Mouse (Mus musculus) embryonic facial prominence, embryonic 14.5 days (tissue): Measurements from ENCODE around the gene Ascc1. TPM values are rescaled to one million over a fixed set of nuclear protein-coding genes. Genes with fewer than 3 reads are reported as not detected.
A peak's percentile ranks its signal among the peaks of the same experiment; 100 is the strongest.
"Not testable (repeated sequence)": the region's sequence is repeated elsewhere in the genome, so short reads cannot be mapped to it uniquely, and the experiment has no call there.

Experiments
- ATAC-seq: fragments of 200-750 bp; cut with Nextera tagmentation; 2 replicates; pipeline ENCODE4 v1.8.0; 2017; ENCODE audit warnings: low read depth, moderate number of reproducible peaks, moderate TSS enrichment
- DNase-seq: peaks from one replicate; pipeline ENCODE4 v3.0.0-alpha.2; 2015; ENCODE audit warnings: low spot score
- H3K27ac ChIP-seq: fragments of 300-500 bp; sonication (generic); replicated peaks from 2 replicates; pipeline ENCODE4 v1.5.1; 2014; ENCODE audit warnings: low read depth, mild to moderate bottlenecking, low read length, moderate library complexity
- H3K27me3 ChIP-seq: fragments of 300-500 bp; sonication (generic); replicated peaks from 2 replicates; pipeline ENCODE4 v1.6.1; 2014; ENCODE audit warnings: low read length; ENCODE audit not compliant: control insufficient read depth, insufficient read depth
- H3K36me3 ChIP-seq: fragments of 300-500 bp; sonication (generic); 2 replicates; pipeline ENCODE4 v1.6.1; 2014; ENCODE audit warnings: low read length, mixed read lengths; ENCODE audit not compliant: control insufficient read depth, insufficient read depth
- H3K4me1 ChIP-seq: fragments of 300-500 bp; sonication (generic); 2 replicates; pipeline ENCODE4 v1.6.1; 2014; ENCODE audit warnings: antibody characterized with exemption, low read length; ENCODE audit not compliant: control insufficient read depth, insufficient read depth
- H3K4me2 ChIP-seq: fragments of 300-500 bp; sonication (generic); 2 replicates; pipeline ENCODE4 v1.6.1; 2014; ENCODE audit warnings: low read depth, mild to moderate bottlenecking, low read length, moderate library complexity, mixed read lengths
- H3K4me3 ChIP-seq: fragments of 300-500 bp; sonication (generic); 2 replicates; pipeline ENCODE4 v1.5.1; 2014; ENCODE audit warnings: low read depth, mild to moderate bottlenecking, low read length
- H3K9ac ChIP-seq: fragments of 300-500 bp; sonication (generic); 2 replicates; pipeline ENCODE4 v1.6.1; 2014; ENCODE audit warnings: low read depth, mild to moderate bottlenecking, low read length, moderate library complexity, mixed read lengths
- H3K9me3 ChIP-seq: fragments of 300-500 bp; sonication (generic); 2 replicates; pipeline ENCODE4 v1.6.1; 2016; ENCODE audit warnings: low read length; ENCODE audit not compliant: control insufficient read depth
- WGBS: fragments of 180-500 bp; shearing (Covaris S2); extraction: QIAGEN DNeasy Blood & Tissue Kit; methylation state at CpG from one replicate; pipeline ENCODE4 v1.1.7; 2014; 5-methylcytosine and 5-hydroxymethylcytosine counted together
- polyA plus RNA-seq: library from polyadenylated mRNA; unstranded; fragments of >200 nt; fragmentation: Nextera tagmentation; extraction: Ambion mirVana; gene quantifications from 2 replicates; pipeline ENCODE4 v1.2.1, GENCODE M21; 2014

Ascc1 gene
- polyA plus RNA-seq, 1 experiment from 2014 or later = 36.5 TPM

DNA sequence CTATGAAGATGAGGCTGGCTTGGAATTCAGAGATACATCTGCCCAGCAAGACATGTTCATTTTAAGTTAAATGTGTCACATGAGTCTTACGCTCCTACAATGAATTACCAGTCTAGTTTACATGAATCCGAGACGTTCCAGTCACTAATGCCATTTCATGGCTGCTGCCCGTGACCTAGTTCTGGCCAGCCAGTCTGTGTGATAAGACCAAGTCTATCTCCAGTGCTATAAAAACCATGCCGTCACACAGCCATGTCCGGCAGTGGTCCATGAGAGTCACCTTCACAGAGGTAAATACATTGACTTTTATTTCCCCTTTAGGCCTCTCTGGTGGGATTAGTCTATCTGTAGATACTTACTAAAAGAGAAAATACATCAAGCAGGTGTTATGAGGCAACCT, 6.7 kb upstream of the Ascc1 start:
- no peak overlapping the region for H3K4me2 ChIP-seq
- H3K36me3 ChIP-seq = peaks cover 47% of the 10 kb centered on the region
- H3K27ac ChIP-seq = no peak overlapping the region

DNA sequence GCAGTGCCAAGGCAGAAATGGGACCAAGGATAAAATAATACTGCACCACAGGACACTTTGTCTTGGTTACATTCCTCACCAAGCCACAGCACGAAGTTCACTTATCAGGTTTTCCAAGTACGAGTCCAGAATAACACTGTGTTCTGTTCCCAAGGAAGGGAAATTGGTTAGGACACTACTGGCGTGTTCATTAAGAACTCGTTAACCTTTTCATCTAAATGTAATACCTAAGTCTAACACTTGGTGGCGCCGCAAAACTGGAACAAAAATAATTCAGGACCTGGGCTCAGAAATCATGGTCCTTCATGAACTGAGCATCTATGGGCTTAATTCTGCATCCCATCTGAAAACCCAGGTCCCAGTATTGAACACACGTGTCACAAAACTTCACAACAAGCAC, 5.0 kb upstream of the Ascc1 start:
- H3K27ac ChIP-seq = no peak overlapping the region
- ATAC-seq (no peak), DNase-seq (no peak)
- WGBS = 20% methylated on average over 7 of the region's 7 CpGs
- peaks cover 47% of the 10 kb centered on the region for H3K36me3 ChIP-seq
- H3K9ac ChIP-seq = no peak overlapping the region
- peaks cover 3% of the 10 kb centered on the region; the same call in 1 of the 2 replicates for H3K9me3 ChIP-seq
- no peak overlapping the region for H3K4me3 ChIP-seq
- no peak overlapping the region for H3K4me2 ChIP-seq
- peaks cover 9% of the 10 kb centered on the region for H3K4me1 ChIP-seq
- H3K27me3 ChIP-seq = no peaks in the 10 kb centered on the region

More for the DNA sequence above, 6.7 kb upstream of the Ascc1 start:
- DNase-seq = no peak
- no peaks in the 10 kb centered on the region for H3K27me3 ChIP-seq
- H3K9me3 ChIP-seq = peaks cover 3% of the 10 kb centered on the region; the same call in 1 of the 2 replicates
- no peak for ATAC-seq
- no peak overlapping the region for H3K9ac ChIP-seq
- H3K4me3 ChIP-seq = no peak overlapping the region
- 92% methylated on average over 6 of the region's 6 CpGs for WGBS
- H3K4me1 ChIP-seq = no peaks in the 10 kb centered on the region

DNA sequence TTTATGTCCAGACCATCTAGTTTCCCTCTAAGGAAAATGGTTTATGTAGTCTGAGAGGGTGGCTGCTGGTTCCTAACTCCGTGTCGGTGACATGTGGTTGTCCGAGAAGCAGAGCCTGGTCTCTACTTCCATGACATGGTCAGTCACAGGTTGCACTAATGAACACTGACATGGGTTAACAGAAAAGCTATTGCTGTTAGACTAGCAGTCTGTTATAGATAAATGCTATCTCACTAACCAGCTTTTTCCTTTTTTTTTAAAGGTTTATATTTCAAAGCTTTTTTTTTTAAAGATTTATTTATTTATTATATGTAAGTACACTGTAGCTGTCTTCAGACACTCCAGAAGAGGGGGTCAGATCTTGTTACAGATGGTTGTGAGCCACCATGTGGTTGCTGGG, 3.5 kb upstream of the Ascc1 start:
- no peaks in the 10 kb centered on the region for H3K27me3 ChIP-seq
- 86% methylated on average over 3 of the region's 3 CpGs for WGBS

DNA sequence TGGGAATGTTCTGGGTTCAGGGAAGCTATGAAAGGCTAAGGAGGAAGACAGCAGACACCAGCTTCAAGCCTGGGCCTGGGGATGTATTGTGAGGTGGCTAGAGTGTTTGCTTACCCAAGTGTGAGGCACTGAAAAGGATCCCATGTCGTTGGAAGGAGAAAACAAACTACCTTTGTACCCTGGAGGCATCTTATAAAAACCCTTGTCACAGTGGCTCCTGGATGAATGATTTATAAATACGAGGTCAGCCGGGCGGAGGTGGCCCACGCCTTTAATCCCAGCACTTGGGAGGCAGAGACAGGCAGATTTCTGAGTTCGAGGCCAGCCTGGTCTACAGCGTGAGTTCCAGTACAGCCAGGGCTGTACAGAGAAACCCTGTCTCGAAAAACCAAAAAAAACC, 942 bp upstream of the Ascc1 start:
- ATAC-seq, H3K27me3 ChIP-seq, H3K9me3 ChIP-seq, H3K27ac ChIP-seq, DNase-seq: not testable (repeated sequence)
- peak overlapping the region; percentile 76 for H3K4me3 ChIP-seq
- peaks cover 12% of the 10 kb centered on the region for H3K4me1 ChIP-seq
- peaks cover 12% of the 10 kb centered on the region; the same call in 1 of the 2 replicates for H3K36me3 ChIP-seq
- H3K9ac ChIP-seq = peak overlapping the region; percentile 77
- WGBS = 82% methylated on average over 8 of the region's 8 CpGs
- H3K4me2 ChIP-seq = peak overlapping the region; percentile 71

More for the DNA sequence above, 3.5 kb upstream of the Ascc1 start:
- H3K4me3 ChIP-seq = no peak overlapping the region
- peaks cover 12% of the 10 kb centered on the region for H3K4me1 ChIP-seq
- no peak for DNase-seq
- ATAC-seq = no peak
- H3K4me2 ChIP-seq = no peak overlapping the region
- H3K27ac ChIP-seq = no peak overlapping the region
- peaks cover 3% of the 10 kb centered on the region; the same call in 1 of the 2 replicates for H3K9me3 ChIP-seq
- peaks cover 36% of the 10 kb centered on the region for H3K36me3 ChIP-seq
- no peak overlapping the region for H3K9ac ChIP-seq

DNA sequence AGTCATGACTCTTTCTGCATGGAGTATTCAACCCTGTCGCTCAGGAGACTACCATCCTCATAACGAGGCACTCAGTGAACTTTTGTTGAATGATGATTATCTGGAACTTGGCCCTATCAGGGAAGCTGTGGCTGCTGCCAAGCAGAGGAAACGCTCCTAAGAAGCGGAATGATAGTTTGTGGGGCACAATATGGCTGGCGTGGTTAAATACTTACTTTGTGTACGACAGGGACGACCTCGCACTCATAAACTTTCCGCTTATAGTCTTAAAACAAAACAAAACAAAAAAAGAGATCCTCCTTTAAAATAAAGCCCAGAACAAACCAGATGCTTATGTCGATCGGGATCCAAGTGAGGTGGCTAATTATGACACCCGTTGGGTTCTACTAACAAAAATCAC, 402 bp upstream of the Ascc1 start:
- Histone ChIP-seq H3K4me1 (peaks cover 12% of the 10 kb centered on the region), H3K36me3 (peaks cover 11% of the 10 kb centered on the region; the same call in 1 of the 2 replicates), H3K9me3 (no peaks in the 10 kb centered on the region), H3K27me3 (no peaks in the 10 kb centered on the region), H3K4me2 (peak overlapping the region; percentile 71), H3K9ac (peak overlapping the region; percentile 77), H3K4me3 (peak overlapping the region; percentile 76), H3K27ac (peak overlapping the region; percentile 96)
- 5% methylated on average over 12 of the region's 12 CpGs for WGBS
- DNase-seq = no peak
- ATAC-seq = no peak

DNA sequence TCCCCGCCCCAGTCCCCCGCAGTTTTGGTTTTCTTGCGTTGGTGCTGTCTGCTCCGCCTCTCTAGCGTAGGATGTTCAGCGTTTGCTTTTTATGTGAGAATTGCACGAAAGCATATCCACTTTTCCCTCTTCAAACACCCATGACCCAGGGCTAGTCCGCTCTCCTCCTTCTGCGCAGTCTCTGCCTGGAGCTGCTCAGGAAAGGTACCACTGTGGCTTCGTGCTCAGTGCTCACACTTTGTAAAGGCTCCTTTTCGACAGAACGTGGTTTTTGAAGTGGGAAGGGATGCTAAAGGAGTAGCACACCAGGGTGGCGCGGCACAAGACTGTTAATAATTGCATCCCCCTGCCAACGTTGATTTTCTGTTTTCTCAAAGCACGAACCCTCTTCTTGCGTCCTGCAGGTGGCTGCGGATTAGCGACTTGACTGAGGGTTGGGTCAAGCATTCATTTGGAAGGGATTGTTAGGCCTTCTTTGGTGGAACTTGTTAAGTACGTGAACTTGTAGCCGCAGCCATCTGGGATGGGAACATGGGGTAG, 678 bp downstream of the Ascc1 start:
- Histone ChIP-seq H3K4me1 (peaks cover 12% of the 10 kb centered on the region), H3K36me3 (peaks cover 22% of the 10 kb centered on the region; the same call in 1 of the 2 replicates), H3K27me3 (no peaks in the 10 kb centered on the region), H3K4me3 (peak overlapping the region; percentile 76), H3K27ac (peak overlapping the region; percentile 96), H3K4me2 (peak overlapping the region; percentile 71), H3K9me3 (no peaks in the 10 kb centered on the region), H3K9ac (peak overlapping the region; percentile 67)
- under 1% methylated on average over 19 of the region's 21 CpGs for WGBS
- ATAC-seq (0 out of 2 replicates have a peak, but pooled peaks have one; percentile 0), DNase-seq (peak; percentile 51)

DNA sequence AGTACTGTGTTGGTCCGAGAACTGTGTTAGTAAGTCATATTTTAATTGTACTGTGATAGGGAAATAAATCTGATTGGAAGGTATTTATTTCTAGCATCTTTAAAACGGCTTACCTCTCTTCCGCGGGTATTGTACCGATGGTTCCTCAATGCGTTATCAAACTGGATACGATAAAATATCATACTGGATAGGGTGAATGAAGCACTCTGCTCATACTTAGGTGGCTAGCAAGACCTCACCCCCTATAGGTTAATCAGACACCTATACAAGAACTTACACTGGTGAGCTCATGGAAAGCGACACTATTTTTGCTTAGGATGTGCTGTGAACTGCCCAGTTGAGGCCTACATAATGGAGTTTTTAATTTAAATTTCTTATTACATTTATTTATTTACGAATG, 1.2 kb downstream of the Ascc1 start:
- Histone ChIP-seq H3K27me3 (no peaks in the 10 kb centered on the region), H3K9ac (peak overlapping the region; percentile 67), H3K4me2 (peak overlapping the region; percentile 71), H3K4me1 (peaks cover 12% of the 10 kb centered on the region), H3K4me3 (peak overlapping the region; percentile 76), H3K36me3 (peaks cover 23% of the 10 kb centered on the region; the same call in 1 of the 2 replicates), H3K27ac (peak overlapping the region; percentile 96), H3K9me3 (no peaks in the 10 kb centered on the region)
- DNase-seq (no peak), ATAC-seq (no peak)
- 73% methylated on average over 9 of the region's 9 CpGs for WGBS

DNA sequence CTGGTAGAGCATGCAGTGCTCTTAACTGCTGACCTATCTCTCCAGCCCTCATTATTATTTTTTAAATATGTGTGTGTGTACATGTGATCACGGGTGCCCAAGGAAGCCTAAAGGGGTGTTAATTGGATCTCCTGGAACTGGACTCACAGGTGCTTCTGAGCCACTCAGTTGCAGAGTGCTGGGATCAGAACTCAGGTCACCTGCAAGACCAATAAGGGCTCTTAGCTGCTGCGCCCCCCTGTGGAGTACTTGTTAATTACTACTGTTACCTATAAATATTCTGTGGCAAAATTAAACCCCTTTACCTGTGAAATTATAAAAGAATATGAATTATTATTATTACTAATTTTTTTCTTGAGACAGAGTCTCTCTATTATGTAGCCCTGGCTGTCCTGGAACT, 2.7 kb downstream of the Ascc1 start:
- Histone ChIP-seq H3K27me3 (no peaks in the 10 kb centered on the region), H3K4me3 (no peak overlapping the region), H3K27ac (no peak overlapping the region), H3K4me2 (no peak overlapping the region), H3K36me3 (0 out of 2 replicates have a peak, but pooled peaks cover 21% of the 10 kb centered on the region), H3K4me1 (peaks cover 12% of the 10 kb centered on the region), H3K9ac (no peak overlapping the region), H3K9me3 (no peaks in the 10 kb centered on the region)
- 51% methylated on average over 2 of the region's 2 CpGs for WGBS
- no peak for ATAC-seq
- DNase-seq = no peak

DNA sequence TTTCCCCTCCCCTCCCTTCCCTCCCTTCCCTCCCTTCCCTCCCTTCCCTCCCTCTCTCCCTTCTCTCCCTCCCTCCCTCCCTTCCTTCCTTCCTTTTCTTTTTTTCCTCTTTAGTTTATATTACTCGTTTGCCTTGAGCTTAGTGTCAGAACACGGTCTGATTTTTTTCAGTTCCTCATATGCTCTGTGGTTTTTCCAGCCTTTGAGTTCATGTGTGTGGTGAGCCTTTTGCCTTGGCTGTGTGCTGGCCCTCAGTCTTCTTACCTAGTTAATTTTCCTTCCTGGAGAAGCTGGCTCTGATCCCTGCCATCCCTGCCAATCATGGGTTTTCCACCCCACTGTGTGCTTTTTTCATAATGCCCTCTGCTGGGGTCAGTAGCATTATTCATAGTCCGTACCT, 6.5 kb downstream of the Ascc1 start:
- Histone ChIP-seq H3K4me1 (no peaks in the 10 kb centered on the region), H3K36me3 (peaks cover 40% of the 10 kb centered on the region; the same call in 1 of the 2 replicates), H3K27me3 (no peaks in the 10 kb centered on the region), H3K27ac (no peak overlapping the region; the same call in 1 of the 2 replicates), H3K9me3 (no peaks in the 10 kb centered on the region), H3K4me3 (no peak overlapping the region), H3K9ac (no peak overlapping the region; the same call in 1 of the 2 replicates), H3K4me2 (no peak overlapping the region)
- 64% methylated on average over 3 of the region's 3 CpGs for WGBS
- no peak for DNase-seq
- no peak; the same call in 1 of the 2 replicates for ATAC-seq
